Mouse (Mus musculus) embryonic fibroblast, embryonic 13.5 days (primary cell): ENCODE measurements at regions not wholly inside any gene's neighbourhood (a gene's known extent, or its start where the extent isn't known, plus 50 kb on each side); places are given as distances from the start of the nearest gene placed in this dataset.

Experiments
- CTCF ChIP-seq: IDR thresholded peaks from 2 replicates; pipeline ENCODE4 v1.5.1; 2011; ENCODE audit warnings: mild to moderate bottlenecking, control low read depth, low read length, moderate library complexity, borderline replicate concordance; ENCODE audit not compliant: insufficient read depth
- POLR2A ChIP-seq: IDR thresholded peaks from 2 replicates; pipeline ENCODE4 v1.6.1; 2011; ENCODE audit warnings: low read depth, mild to moderate bottlenecking, control low read depth, low read length, moderate library complexity

DNA sequence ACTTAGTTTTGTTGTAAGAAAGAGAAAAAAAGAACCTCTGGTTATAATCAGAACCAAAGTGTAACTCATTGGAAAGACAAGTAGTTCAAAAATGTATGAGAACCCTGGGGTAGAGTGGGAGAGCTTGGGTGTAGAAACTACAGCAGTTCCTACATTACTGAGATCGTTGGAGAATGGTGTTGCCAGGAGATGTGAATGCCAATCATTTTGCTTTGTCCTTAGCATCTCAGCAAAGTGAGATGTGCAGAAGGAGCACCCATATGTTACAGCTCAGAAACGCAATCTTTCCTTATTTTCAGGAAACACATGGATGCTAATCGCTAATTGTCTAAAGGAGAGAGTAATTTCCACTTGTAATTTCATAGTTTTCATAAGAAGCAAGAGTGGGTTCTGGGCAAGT, 286.2 kb upstream of the Mctp2 start:
- no peak for TF ChIP-seq CTCF
- no peak for TF ChIP-seq POLR2A
